Mouse (Mus musculus) heart, embryonic 11.5 days (tissue): ENCODE data around the gene Hapln4. TPM values are rescaled to one million over a fixed set of nuclear protein-coding genes. Genes with fewer than 3 reads are reported as not detected.

Experiments used
- ATAC-seq: fragments of 200-750 bp; cut with Nextera tagmentation; replicated peaks from 2 replicates; pipeline ENCODE4 v1.8.0; 2017; ENCODE audit warnings: moderate library complexity; ENCODE audit not compliant: insufficient number of reproducible peaks, low FRiP score, low TSS enrichment
- H3K27ac ChIP-seq: fragments of 300-500 bp; sonication (generic); 2 replicates; pipeline ENCODE4 v1.5.1; 2014; ENCODE audit warnings: mild to moderate bottlenecking, low read depth, low read length
- H3K27me3 ChIP-seq: fragments of 300-500 bp; sonication (generic); 2 replicates; pipeline ENCODE4 v1.6.1; 2014; ENCODE audit warnings: mild to moderate bottlenecking, low read length, mixed read lengths; ENCODE audit not compliant: control insufficient read depth, insufficient read depth
- H3K36me3 ChIP-seq: fragments of 300-500 bp; sonication (generic); 2 replicates; pipeline ENCODE4 v1.6.1; 2014; ENCODE audit warnings: mild to moderate bottlenecking, low read length, moderate library complexity, mixed read lengths; ENCODE audit not compliant: control insufficient read depth, insufficient read depth
- H3K4me1 ChIP-seq: fragments of 300-500 bp; sonication (generic); 2 replicates; pipeline ENCODE4 v1.6.1; 2014; ENCODE audit warnings: low read length; ENCODE audit not compliant: control insufficient read depth, insufficient read depth
- H3K4me2 ChIP-seq: fragments of 300-500 bp; sonication (generic); 2 replicates; pipeline ENCODE4 v1.6.1; 2014; ENCODE audit warnings: mild to moderate bottlenecking, moderate library complexity
- H3K4me3 ChIP-seq: fragments of 300-500 bp; sonication (generic); 2 replicates; pipeline ENCODE4 v1.5.1; 2014; ENCODE audit warnings: low read depth, low read length
- H3K9ac ChIP-seq: fragments of 300-500 bp; sonication (generic); 2 replicates; pipeline ENCODE4 v1.6.1; 2014; ENCODE audit warnings: mild to moderate bottlenecking, low read depth, low read length, moderate library complexity
- H3K9me3 ChIP-seq: fragments of 300-500 bp; sonication (generic); replicated peaks from 2 replicates; pipeline ENCODE4 v1.6.1; 2016; ENCODE audit warnings: low read length; ENCODE audit not compliant: control insufficient read depth
- WGBS: fragments of 180-500 bp; shearing (Covaris S2); extraction: QIAGEN DNeasy Blood & Tissue Kit; methylation state at CpG from one replicate; pipeline ENCODE4 v1.1.7; 2014; ENCODE audit not compliant: insufficient replicate concordance; 5-methylcytosine and 5-hydroxymethylcytosine counted together
- polyA plus RNA-seq: library from polyadenylated mRNA; unstranded; fragments of >200 nt; fragmentation: Nextera tagmentation; extraction: Ambion mirVana; gene quantifications from 2 replicates; pipeline ENCODE4 v1.2.1, GENCODE M21; 2014

Gene Hapln4
- polyA plus RNA-seq, 1 experiment from 2014 or later: 0.31 TPM

GRCm38 (mm10) chr8:70071836-70072440, 11.3 kb upstream of the Hapln4 start:
- WGBS: 87% methylated on average over 2 of the region's 2 CpGs
- Histone ChIP-seq H3K36me3 (peaks cover 15% of the 10 kb centered on the region), H3K27me3 (no peaks in the 10 kb centered on the region), H3K27ac (no peak overlapping the region), H3K9ac (no peak overlapping the region), H3K9me3 (no peaks in the 10 kb centered on the region), H3K4me1 (peaks cover 25% of the 10 kb centered on the region; the same call in 1 of the 2 replicates), H3K4me2 (peak overlapping the region; percentile 71; the same call in 1 of the 2 replicates), H3K4me3 (no peak overlapping the region)
- ATAC-seq: no peak

GRCm38 (mm10) chr8:70072441-70073069, 10.7 kb upstream of the Hapln4 start, which contains the start of gene Tm6sf2:
Tm6sf2 (plus strand) TSS chr8:70072924.
- H3K4me1 ChIP-seq: peaks cover 25% of the 10 kb centered on the region; the same call in 1 of the 2 replicates
- 7% methylated on average over 25 of the region's 27 CpGs for WGBS
- peak within 1 kb of the TSS; percentile 71 for H3K4me2 ChIP-seq
- H3K27ac ChIP-seq: no peak within 1 kb of the TSS
- peaks cover 12% of the 10 kb centered on the region for H3K36me3 ChIP-seq
- H3K9me3 ChIP-seq: no peaks in the 10 kb centered on the region
- H3K9ac ChIP-seq: peak within 1 kb of the TSS; percentile 54; the same call in 1 of the 2 replicates
- no peaks in the 10 kb centered on the region for H3K27me3 ChIP-seq
- H3K4me3 ChIP-seq: peak within 1 kb of the TSS; percentile 37
- peak; percentile 44 for ATAC-seq

- no peaks in the 10 kb centered on the region for H3K9me3 ChIP-seq
- H3K9ac ChIP-seq: peak overlapping the region; percentile 54; the same call in 1 of the 2 replicates
- H3K4me2 ChIP-seq: peak overlapping the region; percentile 71
- H3K4me3 ChIP-seq: peak overlapping the region; percentile 37
- no peaks in the 10 kb centered on the region for H3K27me3 ChIP-seq
- H3K36me3 ChIP-seq: peaks cover 12% of the 10 kb centered on the region
- H3K27ac ChIP-seq: no peak overlapping the region
- H3K4me1 ChIP-seq: peaks cover 25% of the 10 kb centered on the region; the same call in 1 of the 2 replicates
- 50% methylated on average over 8 of the region's 8 CpGs for WGBS
- ATAC-seq: no peak
Measured at GRCm38 (mm10) chr8:70073120-70073519, 10.1 kb upstream of the Hapln4 start.

DNA sequence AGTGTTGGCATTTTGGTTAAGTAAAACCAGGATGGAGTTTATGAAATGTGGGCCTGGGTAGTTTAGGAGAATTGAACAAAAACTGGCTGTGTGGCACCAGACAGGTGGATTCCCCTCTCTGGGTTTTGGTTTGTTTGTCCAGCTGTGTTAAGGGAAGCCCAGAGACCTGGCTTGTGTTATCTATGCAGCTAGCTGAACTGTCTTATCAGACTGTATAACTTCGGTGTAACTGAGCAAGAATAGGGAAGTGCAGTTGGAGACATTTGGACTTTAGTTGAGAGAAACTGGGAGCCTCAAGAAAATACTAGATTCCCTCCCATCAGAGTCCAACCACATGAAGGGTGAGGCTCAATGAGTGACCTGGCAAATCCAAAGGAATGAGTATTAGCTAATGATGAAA, 9.6 kb upstream of the Hapln4 start:
- no peak overlapping the region for H3K4me2 ChIP-seq
- no peak for ATAC-seq
- no peaks in the 10 kb centered on the region for H3K27me3 ChIP-seq
- no peak overlapping the region for H3K9ac ChIP-seq
- H3K36me3 ChIP-seq: peaks cover 12% of the 10 kb centered on the region
- no peak overlapping the region for H3K27ac ChIP-seq
- H3K4me3 ChIP-seq: no peak overlapping the region
- H3K4me1 ChIP-seq: peaks cover 22% of the 10 kb centered on the region; the same call in 1 of the 2 replicates
- no peaks in the 10 kb centered on the region for H3K9me3 ChIP-seq
- 53% methylated on average over 1 of the region's 1 CpGs for WGBS

DNA sequence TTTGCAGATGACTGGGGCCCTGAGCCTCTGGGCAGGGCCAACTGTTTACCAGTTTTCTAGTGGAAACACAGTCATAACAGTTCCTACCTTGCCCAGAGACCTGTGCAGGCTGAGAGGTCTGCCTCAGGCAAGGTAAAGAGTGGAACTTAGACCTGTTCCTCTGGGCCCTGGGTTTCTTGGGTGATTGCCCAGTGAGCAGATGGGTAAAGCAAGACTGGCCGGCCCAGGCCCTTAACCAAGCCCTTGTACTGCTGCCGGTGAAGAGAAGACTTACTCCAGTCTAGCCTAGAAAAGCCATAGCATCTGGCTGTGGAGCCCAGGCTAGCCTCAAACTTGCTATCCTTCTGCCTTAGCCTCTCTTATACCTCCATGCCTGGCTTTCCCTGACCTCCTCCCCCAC, 1.3 kb upstream of the Hapln4 start:
- Histone ChIP-seq H3K9me3 (no peaks in the 10 kb centered on the region), H3K36me3 (no peaks in the 10 kb centered on the region), H3K27me3 (peaks cover 52% of the 10 kb centered on the region), H3K4me3 (no peak overlapping the region), H3K4me1 (peaks cover 13% of the 10 kb centered on the region), H3K4me2 (no peak overlapping the region), H3K27ac (no peak overlapping the region), H3K9ac (no peak overlapping the region)
- 88% methylated on average over 2 of the region's 2 CpGs for WGBS
- no peak for ATAC-seq

DNA sequence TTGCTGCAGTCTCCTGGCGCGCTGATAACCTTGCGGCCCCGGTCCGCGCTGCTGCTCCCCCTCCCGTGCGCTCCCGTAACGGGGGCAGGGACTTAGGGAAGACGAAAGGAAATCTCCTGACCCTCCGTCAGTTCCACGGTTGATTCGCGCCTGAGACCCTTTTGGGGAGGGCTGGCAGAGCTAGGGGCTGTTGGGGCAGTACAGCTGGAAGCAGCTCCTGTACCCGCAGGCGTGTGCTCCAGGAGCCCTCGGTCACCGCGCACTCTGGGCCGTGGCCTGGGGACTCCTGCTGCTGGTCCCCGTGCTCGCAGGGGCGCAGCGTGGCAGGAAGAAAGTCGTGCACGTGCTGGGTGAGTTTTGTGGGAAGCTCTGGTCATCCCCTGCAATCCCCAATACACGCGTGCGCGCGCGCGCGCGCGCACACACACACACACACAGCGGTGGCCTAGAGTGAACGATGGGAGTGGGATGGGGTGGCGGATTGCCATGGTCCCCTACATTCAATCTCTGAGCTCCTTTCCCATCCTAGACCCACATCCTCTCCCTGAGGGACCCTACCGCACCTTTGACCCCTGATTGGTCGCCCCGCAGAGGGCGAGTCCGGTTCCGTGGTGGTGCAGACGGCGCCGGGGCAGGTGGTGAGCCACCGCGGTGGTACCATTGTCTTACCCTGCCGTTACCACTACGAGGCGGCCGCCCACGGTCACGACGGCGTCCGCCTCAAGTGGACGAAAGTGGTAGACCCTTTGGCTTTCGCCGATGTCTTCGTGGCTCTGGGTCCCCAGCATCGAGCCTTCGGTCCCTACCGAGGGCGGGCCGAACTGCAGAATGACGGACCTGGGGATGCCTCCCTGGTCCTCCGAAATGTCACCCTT, 1.2 kb downstream of the Hapln4 start:
- H3K4me3 ChIP-seq: peak overlapping the region; percentile 46
- peak overlapping the region; percentile 82 for H3K4me2 ChIP-seq
- H3K4me1 ChIP-seq: peaks cover 16% of the 10 kb centered on the region
- H3K9me3 ChIP-seq: no peaks in the 10 kb centered on the region
- 2% methylated on average over 71 of the region's 71 CpGs for WGBS
- H3K9ac ChIP-seq: no peak overlapping the region
- H3K27me3 ChIP-seq: peaks cover 76% of the 10 kb centered on the region
- no peak for ATAC-seq
- no peaks in the 10 kb centered on the region for H3K36me3 ChIP-seq
- H3K27ac ChIP-seq: no peak overlapping the region

- Histone ChIP-seq H3K4me2 (no peak overlapping the region), H3K27ac (no peak overlapping the region), H3K9ac (no peak overlapping the region), H3K27me3 (peaks cover 92% of the 10 kb centered on the region), H3K9me3 (no peaks in the 10 kb centered on the region), H3K4me1 (peaks cover 13% of the 10 kb centered on the region), H3K4me3 (no peak overlapping the region), H3K36me3 (no peaks in the 10 kb centered on the region)
- WGBS: 46% methylated on average over 1 of the region's 1 CpGs
- ATAC-seq: no peak
Measured at GRCm38 (mm10) chr8:70086151-70086550, 2.9 kb downstream of the Hapln4 start.

DNA sequence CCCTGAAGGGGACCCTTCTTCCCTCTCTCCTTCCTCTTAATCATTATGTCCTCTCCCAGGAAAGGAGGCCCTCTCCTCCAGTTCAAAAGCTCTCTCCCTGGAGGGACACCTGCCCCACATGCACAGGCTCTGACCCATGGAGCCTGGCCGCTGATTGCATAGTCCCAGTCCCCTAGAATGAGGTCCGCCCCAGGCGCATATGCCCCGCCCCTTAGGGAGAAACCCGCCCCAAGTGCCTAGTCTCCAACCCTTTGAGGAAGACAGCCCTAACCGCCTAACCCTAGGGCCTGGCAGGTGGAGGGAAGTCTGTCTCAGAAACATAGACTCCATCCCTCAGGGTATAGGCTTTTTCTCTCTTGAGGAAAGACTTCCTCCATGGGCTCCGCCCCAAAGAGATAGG, 4.0 kb downstream of the Hapln4 start:
- Histone ChIP-seq H3K9ac (no peak overlapping the region), H3K27ac (no peak overlapping the region), H3K27me3 (peaks cover 94% of the 10 kb centered on the region), H3K4me3 (no peak overlapping the region), H3K4me2 (no peak overlapping the region), H3K9me3 (no peaks in the 10 kb centered on the region), H3K4me1 (peaks cover 13% of the 10 kb centered on the region), H3K36me3 (no peaks in the 10 kb centered on the region)
- WGBS: 7% methylated on average over 7 of the region's 7 CpGs
- no peak for ATAC-seq
